Mouse (Mus musculus) small intestine, adult 2 months (tissue): ENCODE results near the gene Msi1.

Experiments
- CTCF ChIP-seq: fragments of 200-500 bp; IDR thresholded peaks from 2 replicates; pipeline ENCODE4 v1.5.1; 2012; ENCODE audit warnings: low read depth, mild to moderate bottlenecking, control low read depth, inconsistent platforms, low read length, moderate library complexity, mixed read lengths; ENCODE audit not compliant: insufficient replicate concordance, insufficient read length; ENCODE audit errors: extremely low read depth
- POLR2A ChIP-seq: fragments of 200-500 bp; IDR thresholded peaks from 2 replicates; pipeline ENCODE4 v1.6.1; 2012; ENCODE audit warnings: low read depth, mild to moderate bottlenecking, control low read depth, inconsistent platforms, low read length, moderate library complexity

GRCm38 (mm10) chr5:115405205-115405604 is 24.2 kb upstream of the Msi1 start:
- TF ChIP-seq POLR2A: no peak
- TF ChIP-seq CTCF: no peak
